In genomic region chr4:65296968-65297499, GRCm38 (mm10) we compare ENCODE assay signal across 13 mouse cellular contexts.
A peak's percentile ranks its signal among the peaks of the same experiment; 100 is the strongest.
DNase-seq lines count a peak whose midpoint lies in the region; ATAC-seq and TF ChIP-seq lines count a peak whose summit lies in the region.
"Had no signal": no experiment of that assay in that cellular context is flagged by ENCODE, and none has a peak within 500 bp of the region (broad histone marks: within the 10 kb centered on the region; RNA-seq: fewer than 3 reads in every experiment).

No protein-coding gene starts in this region.

- peaks cover 48% of the 10 kb centered on the region for H3K4me1 ChIP-seq in forebrain, embryonic 10.5 days
- H3K4me1 ChIP-seq in hindbrain, embryonic 14.5 days (replicated peaks; ENCODE audit: control insufficient read depth, insufficient read depth, low read length): no peaks in the 10 kb centered on the region
- no peaks in the 10 kb centered on the region for H3K4me1 ChIP-seq in midbrain, embryonic 16.5 days (ENCODE audit: control insufficient read depth, insufficient read depth, low read length)
- H3K4me1 ChIP-seq in lung, postnatal 0 days (ENCODE audit: insufficient read depth, low read depth, low read length): no peaks in the 10 kb centered on the region; the same call in 1 of the 2 replicates

- ATAC-seq in hindbrain, embryonic 14.5 days (ENCODE audit: low FRiP score): peak; percentile 89
- ATAC-seq in midbrain, embryonic 16.5 days: peak; percentile 90
- ATAC-seq in lung, postnatal 0 days: no peak

- peaks cover 92% of the 10 kb centered on the region for H3K27me3 ChIP-seq in forebrain, embryonic 10.5 days (ENCODE audit: poor library complexity, severe bottlenecking)
- peaks cover 8% of the 10 kb centered on the region for H3K27me3 ChIP-seq in hindbrain, embryonic 14.5 days (ENCODE audit: control insufficient read depth, insufficient read depth, low read length)
- peaks cover 3% of the 10 kb centered on the region for H3K27me3 ChIP-seq in midbrain, embryonic 16.5 days (ENCODE audit: control insufficient read depth, insufficient read depth, low read depth, low read length)
- H3K27me3 ChIP-seq in lung, postnatal 0 days (replicated peaks; ENCODE audit: insufficient read depth, low read length): no peaks in the 10 kb centered on the region

- H3K4me2 ChIP-seq in hindbrain, embryonic 14.5 days (replicated peaks): no peak overlapping the region
- H3K4me2 ChIP-seq in midbrain, embryonic 16.5 days (ENCODE audit: low read length): no peak overlapping the region
- no peak overlapping the region for H3K4me2 ChIP-seq in lung, postnatal 0 days (replicated peaks; ENCODE audit: low read depth, low read length)

- peak; percentile 3 for DNase-seq in brain, embryonic 18.5 days (ENCODE audit: low read depth, low spot score)
- DNase-seq in forebrain, embryonic 10.5 days (ENCODE audit: extremely low spot score, low spot score): peak; percentile 86
- peak; percentile 36 for DNase-seq in hindbrain, embryonic 14.5 days (ENCODE audit: low spot score)
- DNase-seq in kidney, postnatal 14 days: no peak
- no peak for DNase-seq in layer of hippocampus, adult 8-10 months (ENCODE audit: low spot score in 2 of 2)
- no peak for DNase-seq in lung, postnatal 0 days (ENCODE audit: low spot score)
- no peak for DNase-seq in cerebellum, postnatal 36 days
- DNase-seq: kidney, postnatal 25 days; liver; lung, postnatal 10 days; thymus, adult 2 months had no signal

- peaks cover 5% of the 10 kb centered on the region for H3K36me3 ChIP-seq in forebrain, embryonic 10.5 days (replicated peaks)
- H3K36me3 ChIP-seq in hindbrain, embryonic 14.5 days (replicated peaks; ENCODE audit: control insufficient read depth, insufficient read depth): no peaks in the 10 kb centered on the region
- H3K36me3 ChIP-seq in midbrain, embryonic 16.5 days (ENCODE audit: control insufficient read depth, insufficient read depth, low read length): no peaks in the 10 kb centered on the region
- H3K36me3 ChIP-seq in lung, postnatal 0 days (ENCODE audit: insufficient read depth, low read length): no peaks in the 10 kb centered on the region

- H3K27ac ChIP-seq in forebrain, embryonic 10.5 days: peak overlapping the region; percentile 81
- no peak overlapping the region for H3K27ac ChIP-seq in hindbrain, embryonic 14.5 days
- no peak overlapping the region for H3K27ac ChIP-seq in midbrain, embryonic 16.5 days (ENCODE audit: low read length)
- no peak overlapping the region for H3K27ac ChIP-seq in lung, postnatal 0 days (ENCODE audit: low read length)
- H3K27ac ChIP-seq: left cerebral cortex, adult 2 months had no signal

- H3K9me3 ChIP-seq in forebrain, embryonic 10.5 days: no peaks in the 10 kb centered on the region
- no peaks in the 10 kb centered on the region for H3K9me3 ChIP-seq in hindbrain, embryonic 14.5 days (ENCODE audit: control insufficient read depth, low read length)
- H3K9me3 ChIP-seq in midbrain, embryonic 16.5 days (replicated peaks; ENCODE audit: control insufficient read depth, low read length, poor library complexity, severe bottlenecking): no peaks in the 10 kb centered on the region
- no peaks in the 10 kb centered on the region for H3K9me3 ChIP-seq in lung, postnatal 0 days (ENCODE audit: low read length)

- no peak overlapping the region for H3K9ac ChIP-seq in hindbrain, embryonic 14.5 days
- H3K9ac ChIP-seq in midbrain, embryonic 16.5 days (ENCODE audit: low read depth, low read length): no peak overlapping the region
- H3K9ac ChIP-seq in lung, postnatal 0 days (replicated peaks; ENCODE audit: low read depth): no peak overlapping the region

- WGBS in forebrain, embryonic 10.5 days: 6% methylated on average over 13 of the region's 13 CpGs
- WGBS in hindbrain, embryonic 14.5 days: 11% methylated on average over 13 of the region's 13 CpGs
- 12% methylated on average over 13 of the region's 13 CpGs for WGBS in midbrain, embryonic 16.5 days
- 61% methylated on average over 13 of the region's 13 CpGs for WGBS in lung, postnatal 0 days

- TF ChIP-seq EP300 in lung, postnatal 0 days (IDR thresholded peaks at IDR 0.05): no peak

- TF ChIP-seq CTCF in lung, postnatal 0 days (IDR thresholded peaks at IDR 0.05): no peak

- peak overlapping the region; percentile 12; the same call in 1 of the 2 replicates for H3K4me3 ChIP-seq in forebrain, embryonic 10.5 days
- no peak overlapping the region for H3K4me3 ChIP-seq in hindbrain, embryonic 14.5 days (replicated peaks; ENCODE audit: low read length)
- H3K4me3 ChIP-seq in midbrain, embryonic 16.5 days (ENCODE audit: low read depth, low read length): no peak overlapping the region
- H3K4me3 ChIP-seq in lung, postnatal 0 days (ENCODE audit: low read depth, low read length): no peak overlapping the region
- H3K4me3 ChIP-seq: left cerebral cortex, adult 2 months had no signal

Comparison
In these comparisons a context has a peak if more than half of its experiments do, and no peak if none do; other contexts are left out.
1. DNase-seq: peak in brain, embryonic 18.5 days (single experiment), forebrain, embryonic 10.5 days (single experiment) and hindbrain, embryonic 14.5 days (single experiment); none in kidney, postnatal 14 days (single experiment), layer of hippocampus, adult 8-10 months (0 of 2), lung, postnatal 0 days (single experiment) and cerebellum, postnatal 36 days (0 of 2).